Mouse (Mus musculus) hindbrain, embryonic 11.5 days (tissue): ENCODE data around the gene Carmil1. TPM values are rescaled to one million over a fixed set of nuclear protein-coding genes. Genes with fewer than 3 reads are reported as not detected.

Experiments used
- ATAC-seq: fragments of 200-750 bp; cut with Nextera tagmentation; 2 replicates; pipeline ENCODE4 v1.8.0; 2017; ENCODE audit warnings: mild to moderate bottlenecking, moderate TSS enrichment, moderate library complexity; ENCODE audit not compliant: low FRiP score
- DNase-seq: peaks from one replicate; pipeline ENCODE4 v3.0.0-alpha.2; 2015; ENCODE audit warnings: low spot score
- H3K27ac ChIP-seq: fragments of 300-500 bp; sonication (generic); 2 replicates; pipeline ENCODE4 v1.5.1; 2014; ENCODE audit warnings: mild to moderate bottlenecking, low read depth, low read length
- H3K27me3 ChIP-seq: fragments of 300-500 bp; sonication (generic); 2 replicates; pipeline ENCODE4 v1.6.1; 2014; ENCODE audit warnings: mild to moderate bottlenecking, low read length, moderate library complexity, mixed read lengths; ENCODE audit not compliant: control insufficient read depth, insufficient read depth
- H3K36me3 ChIP-seq: fragments of 300-500 bp; sonication (generic); 2 replicates; pipeline ENCODE4 v1.6.1; 2014; ENCODE audit warnings: mild to moderate bottlenecking, low read length, moderate library complexity, mixed read lengths; ENCODE audit not compliant: control insufficient read depth, insufficient read depth
- H3K4me1 ChIP-seq: fragments of 300-500 bp; sonication (generic); replicated peaks from 2 replicates; pipeline ENCODE4 v1.6.1; 2014; ENCODE audit warnings: low read length, mixed read lengths; ENCODE audit not compliant: control insufficient read depth, insufficient read depth
- H3K4me2 ChIP-seq: fragments of 300-500 bp; sonication (generic); replicated peaks from 2 replicates; pipeline ENCODE4 v1.6.1; 2014; ENCODE audit warnings: mild to moderate bottlenecking, low read depth, low read length
- H3K4me3 ChIP-seq: fragments of 300-500 bp; sonication (generic); 2 replicates; pipeline ENCODE4 v1.5.1; 2014; ENCODE audit warnings: low read depth, low read length
- H3K9ac ChIP-seq: fragments of 300-500 bp; sonication (generic); 2 replicates; pipeline ENCODE4 v1.6.1; 2014; ENCODE audit warnings: low read depth, low read length
- H3K9me3 ChIP-seq: fragments of 300-500 bp; sonication (generic); 2 replicates; pipeline ENCODE4 v1.6.1; 2016; ENCODE audit warnings: low read length; ENCODE audit not compliant: control insufficient read depth
- WGBS: fragments of 180-500 bp; shearing (Covaris S2); extraction: QIAGEN DNeasy Blood & Tissue Kit; methylation state at CpG from one replicate; pipeline ENCODE4 v1.1.7; 2014; 5-methylcytosine and 5-hydroxymethylcytosine counted together
- polyA plus RNA-seq: library from polyadenylated mRNA; unstranded; fragments of >200 nt; fragmentation: Nextera tagmentation; extraction: Ambion mirVana; gene quantifications from 2 replicates; pipeline ENCODE4 v1.2.1, GENCODE M21; 2014

Gene Carmil1
- polyA plus RNA-seq, 1 experiment from 2014 or later = 18.3 TPM

GRCm38 (mm10) chr13:24048611-24049010 lies 232.0 kb downstream of the Carmil1 start:
- H3K4me1 ChIP-seq = no peaks in the 10 kb centered on the region
- no peak overlapping the region for H3K4me3 ChIP-seq
- H3K4me2 ChIP-seq = no peak overlapping the region
- no peaks in the 10 kb centered on the region for H3K9me3 ChIP-seq
- H3K36me3 ChIP-seq = no peaks in the 10 kb centered on the region
- H3K27ac ChIP-seq = no peak overlapping the region
- H3K27me3 ChIP-seq = no peaks in the 10 kb centered on the region
- ATAC-seq = no peak
- 97% methylated on average over 6 of the region's 6 CpGs for WGBS
- H3K9ac ChIP-seq = no peak overlapping the region
- DNase-seq = no peak

DNA sequence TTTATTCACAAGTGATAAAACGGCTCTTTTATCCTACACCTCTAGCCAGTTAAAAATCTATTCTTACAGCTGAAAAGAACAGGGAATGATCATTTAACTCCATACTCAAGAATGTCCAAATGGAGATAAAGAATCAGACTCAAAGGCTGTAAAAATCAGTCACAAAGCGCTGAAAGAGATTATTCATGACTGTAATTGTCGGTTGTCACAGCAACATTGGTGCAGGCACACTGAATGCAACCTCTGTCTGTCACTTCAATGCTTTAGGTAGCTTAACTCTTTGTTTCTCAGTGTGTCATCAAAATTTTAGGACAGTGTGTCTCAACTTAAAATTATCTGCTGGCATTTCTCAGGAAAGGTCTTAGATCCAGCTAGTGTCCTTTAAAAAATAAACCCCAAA lies 235.3 kb downstream of the Carmil1 start:
- Histone ChIP-seq H3K36me3 (no peaks in the 10 kb centered on the region), H3K4me3 (no peak overlapping the region), H3K27me3 (no peaks in the 10 kb centered on the region), H3K4me1 (no peaks in the 10 kb centered on the region), H3K4me2 (no peak overlapping the region), H3K27ac (no peak overlapping the region), H3K9ac (no peak overlapping the region), H3K9me3 (no peaks in the 10 kb centered on the region)
- ATAC-seq (no peak), DNase-seq (no peak)
- WGBS = 53% methylated on average over 3 of the region's 3 CpGs

DNA sequence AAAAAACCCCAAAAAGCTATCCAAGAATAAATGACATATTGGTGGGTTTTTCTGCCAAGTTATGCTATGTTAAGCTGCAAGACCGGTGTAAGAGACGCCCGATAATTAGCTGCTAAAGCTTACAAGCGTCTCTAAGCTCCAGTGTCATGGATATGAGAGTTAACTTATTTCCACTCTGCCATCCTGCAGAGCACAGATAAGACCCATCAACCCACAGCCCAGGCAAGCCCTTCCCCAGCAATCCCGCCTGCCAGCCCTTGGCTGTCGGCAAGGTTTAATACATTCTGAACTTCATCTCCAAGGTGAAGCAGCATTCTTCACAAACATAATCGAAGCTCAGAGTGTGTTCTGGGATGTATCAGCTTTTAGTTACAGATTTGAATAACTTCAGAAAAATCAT lies 240.4 kb downstream of the Carmil1 start:
- Histone ChIP-seq H3K27ac (no peak overlapping the region), H3K36me3 (no peaks in the 10 kb centered on the region), H3K4me3 (no peak overlapping the region), H3K27me3 (no peaks in the 10 kb centered on the region), H3K4me1 (no peaks in the 10 kb centered on the region), H3K4me2 (no peak overlapping the region), H3K9me3 (no peaks in the 10 kb centered on the region), H3K9ac (no peak overlapping the region)
- ATAC-seq = no peak
- DNase-seq = no peak
- 93% methylated on average over 7 of the region's 7 CpGs for WGBS

GRCm38 (mm10) chr13:24037502-24037901 lies 243.1 kb downstream of the Carmil1 start:
- ATAC-seq = no peak
- H3K9me3 ChIP-seq = no peaks in the 10 kb centered on the region
- H3K36me3 ChIP-seq = no peaks in the 10 kb centered on the region
- H3K9ac ChIP-seq = no peak overlapping the region
- WGBS = 82% methylated on average over 3 of the region's 3 CpGs
- H3K4me2 ChIP-seq = no peak overlapping the region
- no peaks in the 10 kb centered on the region for H3K4me1 ChIP-seq
- no peak overlapping the region for H3K4me3 ChIP-seq
- H3K27ac ChIP-seq = no peak overlapping the region
- H3K27me3 ChIP-seq = no peaks in the 10 kb centered on the region
- DNase-seq = no peak

- Histone ChIP-seq H3K9me3 (no peaks in the 10 kb centered on the region), H3K4me1 (no peaks in the 10 kb centered on the region), H3K9ac (no peak overlapping the region), H3K36me3 (no peaks in the 10 kb centered on the region), H3K27me3 (no peaks in the 10 kb centered on the region), H3K4me3 (no peak overlapping the region), H3K4me2 (no peak overlapping the region), H3K27ac (no peak overlapping the region)
- 77% methylated on average over 18 of the region's 18 CpGs for WGBS
- no peak for ATAC-seq
- no peak for DNase-seq
These were observed 244.4 kb downstream of the Carmil1 start for GRCm38 (mm10) chr13:24036150-24036549.

- Histone ChIP-seq H3K9ac (no peak overlapping the region), H3K27me3 (no peaks in the 10 kb centered on the region), H3K4me1 (no peaks in the 10 kb centered on the region), H3K36me3 (no peaks in the 10 kb centered on the region), H3K4me2 (no peak overlapping the region), H3K27ac (no peak overlapping the region), H3K4me3 (no peak overlapping the region), H3K9me3 (no peaks in the 10 kb centered on the region)
- ATAC-seq = no peak
- DNase-seq = no peak
- WGBS = 75% methylated on average over 5 of the region's 5 CpGs
These were observed 253.1 kb downstream of the Carmil1 start for GRCm38 (mm10) chr13:24027191-24028170.

DNA sequence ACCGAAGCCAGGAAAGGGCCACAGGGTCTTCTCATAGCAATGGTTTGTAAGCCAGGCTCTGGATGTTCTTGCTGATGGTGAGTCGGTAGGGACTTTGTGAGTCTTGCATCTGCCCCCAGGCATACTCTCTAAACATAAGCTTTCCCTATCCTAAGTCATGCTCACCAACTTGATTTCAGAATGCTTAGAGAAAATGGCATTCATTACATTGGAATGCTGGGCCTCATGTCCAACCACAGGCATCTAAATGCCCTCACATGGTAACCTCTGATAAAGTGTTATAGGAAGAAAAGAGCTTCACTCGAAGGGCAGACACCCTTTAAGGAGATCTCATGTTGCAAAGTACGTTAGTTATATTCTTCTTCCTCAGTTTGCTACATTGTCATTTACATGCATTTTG lies 262.1 kb downstream of the Carmil1 start:
- 83% methylated on average over 4 of the region's 4 CpGs for WGBS
- no peak overlapping the region for H3K4me2 ChIP-seq
- H3K36me3 ChIP-seq = no peaks in the 10 kb centered on the region
- no peak for DNase-seq
- H3K27me3 ChIP-seq = no peaks in the 10 kb centered on the region
- no peak overlapping the region for H3K27ac ChIP-seq
- no peaks in the 10 kb centered on the region for H3K4me1 ChIP-seq
- H3K9me3 ChIP-seq = no peaks in the 10 kb centered on the region
- H3K9ac ChIP-seq = no peak overlapping the region
- no peak for ATAC-seq
- H3K4me3 ChIP-seq = no peak overlapping the region

DNA sequence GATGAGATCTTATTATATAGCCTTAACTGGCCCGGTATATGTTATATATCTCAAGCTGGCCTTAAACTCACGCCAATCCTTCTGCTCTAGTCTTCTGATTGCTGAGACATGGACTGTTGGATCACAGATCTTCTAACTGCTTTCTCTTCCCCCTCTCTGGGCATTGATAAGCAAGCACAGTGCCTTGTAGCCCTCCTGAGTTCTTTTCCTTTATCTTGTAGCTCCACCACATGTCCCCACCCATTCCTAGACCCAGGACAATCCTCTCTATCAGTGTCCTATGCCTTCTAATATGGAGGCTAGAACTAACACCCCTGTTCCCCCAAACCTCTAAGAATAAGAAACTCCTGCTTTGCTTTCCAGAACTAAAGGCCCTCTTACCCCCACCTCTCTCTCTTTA lies 275.1 kb downstream of the Carmil1 start:
- no peak overlapping the region for H3K4me3 ChIP-seq
- H3K4me1 ChIP-seq = no peaks in the 10 kb centered on the region
- H3K9ac ChIP-seq = no peak overlapping the region
- ATAC-seq (no peak), DNase-seq (no peak)
- no peak overlapping the region for H3K27ac ChIP-seq
- no peak overlapping the region for H3K4me2 ChIP-seq
- H3K36me3 ChIP-seq = no peaks in the 10 kb centered on the region
- 95% methylated on average over 2 of the region's 2 CpGs for WGBS
- H3K9me3 ChIP-seq = no peaks in the 10 kb centered on the region
- no peaks in the 10 kb centered on the region for H3K27me3 ChIP-seq

DNA sequence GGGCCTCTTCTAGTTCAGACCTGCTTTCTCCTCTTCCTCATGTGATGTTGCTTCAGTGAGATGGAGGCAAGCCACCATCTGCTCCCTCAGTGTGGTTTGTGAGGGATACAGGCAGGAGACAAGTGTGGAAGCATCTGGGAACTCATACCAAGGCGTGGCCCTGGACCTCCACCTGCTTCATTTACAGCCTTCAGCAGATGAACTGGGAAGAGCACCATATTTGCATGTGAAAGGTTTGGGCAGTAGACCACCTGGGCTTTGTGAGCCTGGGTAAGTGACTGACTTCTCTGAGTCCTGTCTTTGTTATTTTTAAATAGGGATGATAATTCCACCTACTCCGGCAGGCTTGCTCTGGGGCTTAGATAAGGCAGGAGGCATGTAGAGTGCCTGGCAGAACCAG lies 278.8 kb downstream of the Carmil1 start:
- no peaks in the 10 kb centered on the region for H3K9me3 ChIP-seq
- no peak overlapping the region for H3K9ac ChIP-seq
- DNase-seq = no peak
- H3K27ac ChIP-seq = no peak overlapping the region
- H3K36me3 ChIP-seq = no peaks in the 10 kb centered on the region
- H3K4me3 ChIP-seq = no peak overlapping the region
- 58% methylated on average over 2 of the region's 2 CpGs for WGBS
- ATAC-seq = no peak
- H3K27me3 ChIP-seq = no peaks in the 10 kb centered on the region
- no peaks in the 10 kb centered on the region for H3K4me1 ChIP-seq
- H3K4me2 ChIP-seq = no peak overlapping the region
